Mouse (Mus musculus): ENCODE measurements around the gene Trak1. TPM values are rescaled to one million over a fixed set of nuclear protein-coding genes. Genes with fewer than 3 reads are reported as not detected.

Gene Trak1
- polyA plus RNA-seq, 1 experiment, result 9.7 TPM

GRCm38 (mm10) chr9:121511911-121512310 lies 214.6 kb downstream of the Trak1 start:
- no peak for TF ChIP-seq GATA1 (IDR thresholded peaks at IDR 0.05; ENCODE audit: borderline replicate concordance, low read length)
- TF ChIP-seq FLI1 (IDR thresholded peaks at IDR 0.05; ENCODE audit: low read length), result no peak

GRCm38 (mm10) chr9:121514462-121514861 lies 217.2 kb downstream of the Trak1 start:
- Histone ChIP-seq H3K9me3 (peaks cover 5% of the 10 kb centered on the region; the same call in 1 of the 2 replicates), H3K4me3 (replicated peaks) (no peak overlapping the region), H3K36me3 (replicated peaks; ENCODE audit: low read length) (no peaks in the 10 kb centered on the region), H3K4me1 (no peaks in the 10 kb centered on the region), H3K27me3 (replicated peaks) (peaks cover 43% of the 10 kb centered on the region)
- TF ChIP-seq FLI1 (IDR thresholded peaks at IDR 0.05; ENCODE audit: low read length), result no peak
- TF ChIP-seq GATA1 (IDR thresholded peaks at IDR 0.05; ENCODE audit: borderline replicate concordance, low read length), result no peak

More at GRCm38 (mm10) chr9:121511911-121512310, 214.6 kb downstream of the Trak1 start:
- Histone ChIP-seq H3K36me3 (replicated peaks; ENCODE audit: low read length) (no peaks in the 10 kb centered on the region), H3K4me3 (replicated peaks) (no peak overlapping the region), H3K4me1 (no peaks in the 10 kb centered on the region), H3K27me3 (replicated peaks) (peaks cover 41% of the 10 kb centered on the region), H3K9me3 (peaks cover 5% of the 10 kb centered on the region; the same call in 1 of the 2 replicates)

GRCm38 (mm10) chr9:121520047-121520446 lies 222.7 kb downstream of the Trak1 start:
- peaks cover 51% of the 10 kb centered on the region for H3K27me3 ChIP-seq (replicated peaks)
- peaks cover 4% of the 10 kb centered on the region for H3K4me1 ChIP-seq
- H3K4me3 ChIP-seq (replicated peaks), result no peak overlapping the region
- peaks cover 4% of the 10 kb centered on the region; the same call in 1 of the 2 replicates for H3K9me3 ChIP-seq
- H3K36me3 ChIP-seq (replicated peaks; ENCODE audit: low read length), result no peaks in the 10 kb centered on the region
- TF ChIP-seq FLI1 (IDR thresholded peaks at IDR 0.05; ENCODE audit: low read length), result no peak
- no peak for TF ChIP-seq GATA1 (IDR thresholded peaks at IDR 0.05; ENCODE audit: borderline replicate concordance, low read length)

Other genes starting within 250 kb of the Trak1 start
- gene Ulk4, start 20.3 kb upstream of the Trak1 start, polyA plus RNA-seq (2012; ENCODE audit: insufficient read depth, low replicate concordance), result not detected in 2 replicates
- gene Cck, start 198.2 kb downstream of the Trak1 start, polyA plus RNA-seq (2012; ENCODE audit: insufficient read depth, low replicate concordance), result not detected in 2 replicates

Measured in megakaryocyte, embryonic 14.5 days (primary cell).